In the genomic region with DNA sequence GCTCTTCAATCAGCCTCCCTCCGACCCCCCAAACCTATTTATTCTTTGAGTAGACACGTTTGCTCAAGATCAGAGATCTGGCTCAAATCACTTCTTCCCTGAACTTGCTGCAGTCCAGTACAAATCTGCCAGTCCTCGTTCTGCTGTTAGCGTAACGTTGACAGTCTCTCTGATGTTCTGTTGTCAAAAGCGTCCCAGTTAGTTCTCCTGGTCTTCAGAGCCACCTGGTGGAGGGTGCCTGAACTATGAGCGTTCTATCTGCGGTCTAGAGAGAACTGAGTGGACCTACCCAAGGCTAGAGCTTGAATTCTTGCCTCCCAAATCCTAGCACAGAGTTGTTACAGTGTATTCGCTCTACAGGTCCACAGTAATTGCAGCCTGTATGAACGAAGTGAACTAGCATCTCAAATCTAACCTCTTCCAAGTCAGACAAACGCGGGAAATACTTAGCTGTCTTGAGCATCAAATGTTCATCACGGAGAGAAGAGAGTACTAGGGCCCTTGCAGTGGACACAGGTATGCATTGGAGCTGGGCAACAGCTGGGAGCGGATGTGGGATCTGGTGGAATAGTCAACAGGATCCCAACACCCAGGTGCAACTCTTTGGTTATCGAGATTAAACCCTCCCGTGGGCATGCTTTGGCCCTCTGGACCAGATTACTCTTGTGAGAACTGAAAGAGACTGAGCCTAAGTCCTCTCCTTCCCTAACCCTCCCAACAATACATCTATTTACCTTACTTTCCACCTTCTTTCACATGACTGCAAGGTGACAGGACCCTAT, we compare ENCODE assay signal across 1 mouse cellular context.
TF ChIP-seq lines count a peak whose summit lies in the region.

No protein-coding gene starts in this region.

TF ChIP-seq in MEL, 35 proteins besides CTCF, POLR2A, EP300 and RAD21 (continued from another document):
- no peak for TF ChIP-seq MEF2A (IDR thresholded peaks at IDR 0.05; ENCODE audit: extremely low read depth, insufficient replicate concordance, low read depth, low read length, poor library complexity, severe bottlenecking)
- TF ChIP-seq MAX (IDR thresholded peaks at IDR 0.05; ENCODE audit: low read length) = peak; percentile 35; the same call in 1 of the 2 replicates
- TF ChIP-seq MYB (IDR thresholded peaks at IDR 0.05; ENCODE audit: low read depth, low read length) = no peak
- no peak for TF ChIP-seq MAZ (IDR thresholded peaks at IDR 0.05; ENCODE audit: low read depth, low read length)
- TF ChIP-seq CHD1 (IDR thresholded peaks at IDR 0.05; ENCODE audit: low read depth, low read length) = no peak
- peak; percentile 99 for TF ChIP-seq SMC3 (IDR thresholded peaks at IDR 0.05; ENCODE audit: low read depth, low read length)
- TF ChIP-seq ELF1 (IDR thresholded peaks at IDR 0.05; ENCODE audit: low read depth, low read length) = 0 out of 2 replicates have a peak, but pooled peaks have one; percentile 36
- TF ChIP-seq MXI1 (IDR thresholded peaks at IDR 0.05; ENCODE audit: low read depth, low read length) = peak; percentile 55; the same call in 1 of the 2 replicates
- peak; percentile 30; the same call in 1 of the 2 replicates for TF ChIP-seq TCF12 (IDR thresholded peaks at IDR 0.05; ENCODE audit: low read depth, low read length)
- TF ChIP-seq NELFE (IDR thresholded peaks at IDR 0.05; ENCODE audit: low read depth, low read length) = no peak
- TF ChIP-seq ZC3H11A (IDR thresholded peaks at IDR 0.05; ENCODE audit: low read depth, low read length) = peak; percentile 96
- no peak for TF ChIP-seq RCOR1 (IDR thresholded peaks at IDR 0.05; ENCODE audit: low read depth, low read length)
TF ChIP-seq in MEL: peak in this region for 8.
